Mouse (Mus musculus) testis, postnatal 10 days (tissue): ENCODE data around the gene Smurf2.
"Not testable (repeated sequence)": the region's sequence is repeated elsewhere in the genome, so short reads cannot be mapped to it uniquely, and the experiment has no call there.

Experiments
- DNase-seq: peaks from one replicate; pipeline ENCODE4 v3.0.0; 2021; ENCODE audit warnings: low spot score

The Smurf2 gene

DNA sequence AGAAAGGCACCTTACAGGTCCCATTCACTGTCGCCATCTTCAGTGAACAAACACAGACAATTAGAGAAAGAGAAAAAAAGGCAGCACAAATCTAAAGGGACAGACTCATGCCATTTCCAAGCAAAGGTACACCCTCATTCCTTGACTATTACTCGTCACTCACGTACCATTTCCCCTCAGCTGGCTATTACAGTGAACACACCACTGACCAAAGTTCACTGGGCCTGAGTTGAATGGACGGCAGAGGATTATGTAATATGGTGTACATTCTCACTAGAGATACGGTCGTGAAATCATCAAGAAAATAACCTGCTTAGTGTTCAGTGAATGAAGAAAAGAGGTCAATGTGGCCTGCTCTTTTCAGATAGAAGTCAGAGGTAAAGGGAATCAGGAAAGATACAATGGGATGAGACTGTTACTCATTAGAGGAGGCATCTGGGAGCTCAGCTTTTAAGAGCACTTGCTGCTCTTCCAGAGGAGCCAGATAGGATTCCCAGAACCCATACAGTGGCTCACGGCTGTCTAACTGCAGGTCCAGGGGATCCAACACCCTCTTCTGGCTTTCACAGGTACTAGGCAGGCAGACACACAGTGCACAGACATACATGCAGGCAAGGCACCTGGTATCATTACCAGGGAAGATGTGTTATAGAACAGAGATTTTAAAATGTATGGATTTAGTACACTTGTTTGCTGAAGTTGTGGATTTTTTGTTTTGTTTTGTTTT, 107.9 kb downstream of the Smurf2 start:
- DNase-seq, result no peak

DNA sequence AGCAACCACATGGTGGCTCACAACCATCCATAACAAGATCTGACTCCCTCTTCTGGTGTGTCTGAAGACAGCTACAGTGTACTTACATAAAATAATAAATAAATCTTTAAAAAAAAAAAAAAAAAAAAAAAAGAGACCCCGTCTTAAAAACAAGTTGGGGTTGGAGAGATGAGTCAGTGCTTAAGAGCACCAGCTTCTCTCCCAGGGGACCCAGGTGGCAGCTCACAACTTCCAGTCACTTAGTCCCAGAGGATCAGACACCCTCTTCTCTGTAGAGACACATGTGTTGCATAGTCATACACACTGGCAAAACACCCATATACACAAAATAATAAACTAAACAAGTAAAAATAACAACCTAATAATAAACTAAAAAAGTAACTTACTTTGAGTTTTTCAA, 113.1 kb downstream of the Smurf2 start:
- DNase-seq, result not testable (repeated sequence)

DNA sequence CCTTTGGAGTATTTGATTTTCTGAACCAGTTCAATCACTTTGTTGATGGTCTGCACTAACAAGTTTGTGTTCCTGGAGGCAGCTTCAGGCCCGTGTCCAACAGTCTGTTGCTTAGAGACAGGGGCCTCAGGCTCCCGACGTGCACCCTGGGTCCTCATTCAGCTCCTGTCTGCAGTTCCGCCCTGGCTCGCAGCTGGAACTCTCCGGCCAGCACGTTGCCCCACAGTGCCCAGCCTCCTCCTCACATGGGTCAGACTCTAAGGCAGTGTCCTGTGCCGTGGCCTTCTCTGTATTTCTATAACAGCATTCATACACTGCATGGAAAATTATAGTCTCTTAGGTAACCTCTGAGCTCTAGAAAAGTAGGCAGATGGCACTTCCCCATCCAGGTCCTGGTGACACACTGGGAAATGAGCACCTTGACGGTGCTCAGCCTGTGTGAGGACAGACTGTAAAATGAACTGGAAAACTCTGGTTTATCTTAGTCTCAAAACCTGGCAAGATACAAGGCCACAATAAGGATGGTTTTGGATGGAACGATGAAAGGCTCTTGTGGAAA, 118.4 kb downstream of the Smurf2 start:
- DNase-seq, result no peak

DNA sequence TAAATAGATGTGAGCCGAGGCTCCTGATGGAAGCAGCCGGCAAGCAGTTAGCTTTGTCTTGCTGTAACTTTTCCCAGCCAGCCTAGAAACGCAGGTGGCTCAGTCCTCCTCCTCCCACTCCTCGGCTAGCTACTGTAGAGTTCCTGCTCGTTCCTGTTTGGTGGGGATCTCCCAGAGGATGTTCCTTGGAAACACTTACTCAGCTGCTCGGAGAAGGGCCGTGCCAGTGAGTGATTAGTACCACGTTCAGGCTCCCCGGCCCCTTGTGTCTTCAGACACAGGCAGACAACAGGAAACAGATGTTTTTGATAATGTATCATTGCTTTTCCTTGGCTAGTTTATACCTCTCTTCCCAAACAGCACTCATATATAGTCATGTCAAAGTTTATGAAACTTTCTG, 124.8 kb downstream of the Smurf2 start:
- no peak for DNase-seq

DNA sequence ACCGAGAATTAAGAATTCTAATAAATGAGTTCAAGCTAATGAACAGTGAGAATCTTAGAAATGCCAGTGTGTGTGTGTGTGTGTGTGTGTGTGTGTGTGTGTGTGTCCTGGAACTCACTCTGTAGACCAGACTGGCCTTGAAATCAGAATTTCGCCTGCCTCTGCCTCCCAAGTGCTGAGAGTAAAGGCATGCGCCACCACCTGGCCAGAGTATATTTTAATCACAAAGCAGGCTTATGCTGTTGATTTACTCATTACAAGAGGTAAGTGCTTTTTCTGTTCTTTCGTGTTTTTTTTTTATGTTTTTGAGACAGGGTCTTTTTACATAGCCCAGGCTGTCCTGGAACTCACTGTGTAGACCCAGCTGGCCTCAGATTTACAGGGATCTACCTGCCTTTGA, 126.7 kb downstream of the Smurf2 start:
- DNase-seq, result no peak

DNA sequence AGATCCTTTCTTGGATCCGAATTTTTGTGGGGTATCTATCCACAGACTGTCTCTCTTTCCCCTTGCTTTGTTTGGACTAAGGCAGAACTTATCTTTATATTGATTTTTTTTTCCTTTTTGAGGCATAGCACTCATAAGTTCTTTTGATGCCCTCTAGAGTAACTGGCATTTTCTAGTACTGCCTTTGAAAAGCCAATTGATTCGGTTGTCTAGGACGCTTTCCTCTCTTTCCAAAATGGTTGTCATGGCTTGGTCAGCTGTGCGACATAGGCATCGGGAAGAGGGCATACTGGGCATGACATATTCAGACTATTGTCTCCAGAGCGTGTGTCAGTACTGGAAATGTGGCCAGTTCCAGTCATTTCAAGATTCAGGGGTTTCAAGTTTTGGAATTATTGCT, 130.9 kb downstream of the Smurf2 start:
- DNase-seq, result no peak

DNA sequence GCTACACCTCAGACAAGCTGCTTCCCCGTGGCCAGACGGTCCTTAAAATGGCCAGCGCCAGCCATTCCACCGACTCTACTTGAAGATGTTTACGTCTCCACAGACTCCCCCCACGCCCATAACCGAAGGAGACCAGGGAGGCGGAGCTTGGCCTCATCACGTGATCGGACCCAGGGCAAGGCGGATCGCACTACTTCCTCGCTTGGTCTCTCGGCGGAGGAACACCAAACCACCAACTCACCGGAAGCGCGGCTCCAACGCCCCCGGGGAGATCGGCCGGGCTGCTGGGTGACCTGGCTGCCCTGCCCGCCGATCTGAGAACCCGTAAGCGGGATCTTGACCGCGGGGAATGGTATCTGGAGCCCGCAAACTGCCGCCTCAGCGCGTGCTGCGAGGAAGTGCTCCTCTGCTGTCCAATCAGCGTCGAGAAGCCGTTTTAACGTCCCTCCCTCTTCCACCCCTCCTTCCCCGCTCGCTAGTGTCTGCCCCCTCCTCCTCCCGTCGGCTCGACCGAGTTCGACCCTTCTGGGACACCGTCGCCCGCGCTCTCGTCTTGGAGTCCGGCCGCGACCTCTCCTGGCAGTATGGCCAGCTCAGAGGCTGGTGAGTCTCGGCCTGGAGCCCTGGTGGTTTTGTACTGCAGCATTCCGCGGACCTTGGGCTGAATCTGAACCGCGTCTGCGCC, 131.6 kb downstream of the Smurf2 start, which contains the start of the genes Ddx5 and Cep95:
Gene Ddx5, minus strand, starts transcription at position 411 of the 685 bp plus-strand sequence.
Gene Cep95, plus strand, starts transcription at position 478 of the 685 bp plus-strand sequence.
- peak; percentile 99 for DNase-seq

DNA sequence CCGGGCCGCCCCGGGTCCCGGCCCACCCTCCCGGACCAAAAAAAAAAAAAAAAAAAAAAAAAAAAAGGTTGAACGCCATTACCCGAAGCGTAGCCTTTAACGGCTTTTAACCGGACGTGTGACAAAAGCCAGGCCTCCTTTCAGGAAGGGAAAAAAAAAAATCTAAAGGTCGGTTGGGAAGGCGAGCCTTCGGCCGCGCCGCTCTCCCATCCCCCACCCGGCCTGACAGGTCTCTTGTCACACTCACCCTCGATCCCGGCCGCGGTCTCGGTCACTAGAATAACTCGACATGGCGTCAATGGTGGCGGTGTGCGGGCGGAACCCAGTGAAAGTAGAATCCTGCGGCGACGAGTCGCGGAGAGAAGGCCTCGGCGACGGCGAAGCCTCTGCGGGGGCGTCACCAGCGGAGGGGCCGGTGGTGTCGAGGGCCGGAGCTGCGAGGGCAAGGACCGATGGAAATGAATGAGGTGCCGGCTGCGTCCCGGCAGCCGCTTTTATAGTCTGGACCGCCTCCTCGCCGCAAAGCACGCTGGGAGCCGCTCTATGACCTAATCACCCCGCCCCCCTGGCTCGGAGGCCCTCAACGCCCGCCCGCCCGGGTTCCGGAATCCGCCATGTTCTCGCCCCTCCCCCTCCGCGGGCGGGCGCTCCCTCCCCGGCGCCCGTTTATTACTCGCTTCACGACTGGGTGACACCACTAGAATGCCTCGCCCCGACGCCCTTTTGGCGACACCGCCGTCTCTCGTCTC, 132.3 kb downstream of the Smurf2 start:
- peak; percentile 100 for DNase-seq

DNA sequence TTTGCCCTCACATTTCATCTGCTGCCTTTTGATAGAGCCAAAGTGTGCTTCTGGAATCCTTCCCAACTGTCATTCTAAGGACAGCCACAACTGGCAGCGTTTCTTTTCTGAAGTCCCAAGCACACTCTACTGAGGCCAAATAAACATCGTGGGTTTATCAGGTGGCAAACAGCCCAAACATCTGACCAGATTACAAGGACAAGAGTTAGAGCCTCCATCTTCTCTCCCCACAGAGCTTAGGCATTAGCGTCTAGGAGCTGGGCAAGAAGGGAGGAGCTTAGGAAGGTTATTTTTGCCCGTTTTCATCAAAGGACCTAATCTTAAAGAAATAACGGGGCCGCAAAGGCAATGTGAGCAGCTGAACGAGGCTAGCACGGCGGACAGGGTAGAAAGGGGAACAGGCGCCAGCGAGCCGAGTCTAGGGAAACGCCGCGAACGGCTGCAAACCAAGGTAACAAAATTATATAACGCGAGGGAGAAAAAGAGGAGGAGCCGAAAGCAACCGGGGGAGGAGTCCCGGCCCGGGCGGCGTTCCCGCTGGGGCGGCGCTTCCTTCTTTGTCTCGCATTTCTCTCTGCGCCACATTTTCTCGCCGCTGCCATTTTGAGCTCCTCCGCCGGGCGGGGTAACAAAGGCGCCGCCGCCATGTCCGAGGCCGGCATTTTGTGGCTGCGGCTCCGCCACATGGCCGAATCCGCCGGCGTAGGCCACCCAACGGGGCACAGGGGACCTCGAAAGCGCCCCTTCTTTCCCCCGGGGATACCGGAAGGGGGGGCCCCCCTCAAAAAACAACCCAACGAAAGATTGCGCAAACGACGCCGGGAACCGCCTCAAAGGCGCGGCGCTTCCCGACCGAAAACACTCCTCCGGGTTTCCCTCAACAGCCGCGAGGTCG, 133.1 kb downstream of the Smurf2 start:
- peak; percentile 94 for DNase-seq

DNA sequence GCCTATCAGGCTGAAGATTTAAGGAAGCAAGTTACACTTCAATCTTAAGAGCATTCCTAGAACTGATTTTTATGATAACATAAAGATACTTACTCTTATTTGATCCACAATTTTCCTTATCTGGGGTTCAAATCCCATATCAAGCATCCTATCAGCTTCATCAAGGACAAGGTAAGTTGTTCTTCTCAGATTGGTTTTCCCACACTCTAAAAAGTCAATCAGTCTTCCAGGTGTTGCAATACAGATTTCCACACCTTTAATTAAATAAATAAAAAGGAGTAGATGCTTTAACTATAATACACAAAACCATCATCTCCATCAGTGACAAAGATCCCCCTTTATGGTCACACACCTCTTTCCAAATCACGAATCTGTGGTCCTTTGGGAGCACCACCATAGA, 135.5 kb downstream of the Smurf2 start:
- DNase-seq, result no peak

DNA sequence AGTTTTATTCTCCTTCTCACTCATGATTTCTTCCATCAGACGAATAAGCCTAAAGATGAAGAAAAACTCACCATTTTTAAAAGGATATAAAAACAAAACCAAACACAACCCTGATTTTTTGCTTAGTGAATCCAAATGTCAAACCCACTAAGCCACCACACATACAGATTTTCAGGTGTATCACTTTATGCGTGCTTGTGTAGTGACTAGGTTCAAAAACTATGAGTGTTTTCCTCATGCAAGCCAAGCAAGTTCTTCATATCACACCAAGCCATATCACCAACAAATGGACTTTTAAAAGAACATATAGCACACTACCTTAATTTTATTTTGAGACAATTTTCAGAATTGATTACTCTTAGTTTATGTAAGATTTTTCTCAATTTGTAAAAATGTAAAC, 136.0 kb downstream of the Smurf2 start:
- DNase-seq, result no peak

DNA sequence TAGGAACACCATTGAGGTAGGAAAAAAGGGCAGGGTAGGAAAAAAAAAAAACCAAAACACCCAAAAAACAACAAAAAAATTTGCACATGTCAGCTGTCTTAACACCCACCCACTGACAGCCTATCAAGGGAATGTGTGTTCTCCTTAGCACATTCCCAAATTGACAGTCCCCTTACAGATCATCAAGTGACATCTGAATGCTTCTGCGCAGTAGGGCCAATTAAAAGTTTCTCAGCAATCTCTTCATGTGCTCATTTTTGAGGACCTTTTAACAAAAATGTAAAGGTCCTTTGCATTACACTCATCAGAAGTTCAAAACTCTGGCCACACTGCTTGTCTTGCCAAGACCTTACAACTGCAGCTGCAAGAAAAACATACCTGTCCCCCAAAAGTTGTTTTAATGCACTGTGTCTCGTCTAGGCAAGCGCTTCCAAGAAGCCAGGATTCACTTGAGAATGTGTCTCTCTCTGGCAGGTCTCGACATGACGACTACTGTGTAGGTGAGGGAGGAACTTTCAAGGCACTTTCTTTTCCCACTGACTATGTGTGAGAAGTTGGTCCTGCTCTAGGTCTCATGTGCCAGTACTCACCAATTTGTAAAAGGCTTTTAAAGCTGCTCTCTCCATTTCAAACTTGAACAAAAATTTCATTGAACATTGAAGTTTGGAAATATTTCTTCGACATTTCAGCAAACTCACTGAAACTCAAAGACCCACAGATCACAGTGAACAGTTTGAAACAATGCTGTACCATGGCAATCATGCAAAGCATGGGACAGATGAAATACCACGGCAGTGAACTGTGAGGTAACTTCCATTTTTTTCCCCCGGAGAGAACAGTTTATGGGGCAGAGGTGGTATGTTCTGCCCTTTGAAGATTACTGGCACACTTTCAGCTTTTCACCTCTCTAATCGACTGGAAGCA, 137.4 kb downstream of the Smurf2 start:
- DNase-seq, result no peak

DNA sequence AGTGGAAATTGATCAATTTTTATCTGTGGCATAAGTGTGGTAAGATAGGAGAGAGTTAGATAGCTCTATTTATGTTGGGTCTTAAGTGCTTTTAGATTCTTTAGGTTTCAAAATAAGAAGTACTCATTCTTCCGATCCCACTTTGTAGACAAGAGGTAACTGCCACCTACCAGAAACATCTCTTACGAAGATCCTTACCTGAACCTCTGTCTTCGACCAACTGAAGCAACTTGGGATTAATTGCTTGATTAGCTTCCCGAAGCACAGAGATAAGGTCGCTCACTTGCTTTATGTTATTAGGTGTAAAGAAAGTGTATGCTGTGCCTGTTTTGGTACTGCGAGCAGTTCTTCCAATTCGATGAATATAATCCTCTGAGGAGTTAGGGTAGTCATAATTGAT, 138.2 kb downstream of the Smurf2 start:
- not testable (repeated sequence) for DNase-seq

DNA sequence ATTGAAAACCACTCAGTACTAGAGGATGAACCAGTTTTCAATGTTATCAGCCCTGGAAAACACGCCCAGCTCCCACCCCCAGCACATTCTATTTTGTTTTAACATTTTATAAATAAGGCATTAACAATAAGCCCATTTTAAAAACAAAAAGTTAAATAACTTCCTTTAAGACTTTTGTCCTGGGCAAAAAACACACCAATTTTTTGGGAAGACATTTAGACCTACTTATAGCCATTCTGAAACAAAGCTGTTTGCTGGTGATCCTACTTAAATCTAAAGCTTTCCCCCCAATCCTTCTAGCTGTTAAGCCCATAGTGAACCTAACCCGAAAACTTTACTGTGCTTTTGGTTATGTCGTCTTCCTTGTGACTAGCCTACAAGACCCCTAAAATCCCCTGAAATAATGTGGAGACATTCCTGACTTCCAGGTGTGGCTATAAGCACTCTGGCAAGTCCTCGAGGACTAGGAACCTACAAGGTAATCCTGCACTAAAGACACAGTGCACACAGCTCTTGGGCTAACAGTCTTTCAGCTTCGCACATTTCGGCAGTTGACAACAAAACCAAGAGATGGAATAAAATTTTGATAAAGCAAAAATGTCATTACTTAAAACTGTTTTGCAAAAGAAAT, 139.8 kb downstream of the Smurf2 start:
- no peak for DNase-seq

DNA sequence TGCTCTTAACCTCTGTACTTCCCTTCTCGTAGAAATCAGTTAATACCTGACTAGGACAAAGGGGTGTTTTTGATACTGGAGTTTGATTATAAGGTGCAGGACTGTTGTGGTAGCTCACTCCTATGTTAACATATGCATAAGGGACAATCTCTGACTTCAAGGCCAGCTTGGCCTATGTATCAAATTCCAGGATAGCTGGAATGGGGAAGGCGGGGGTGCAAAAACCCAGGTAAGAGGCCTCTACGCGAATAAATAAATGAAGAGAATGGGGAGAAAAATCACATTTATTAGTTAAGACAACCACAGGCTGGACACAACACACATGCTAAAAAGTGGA, 140.5 kb downstream of the Smurf2 start:
- no peak for DNase-seq

DNA sequence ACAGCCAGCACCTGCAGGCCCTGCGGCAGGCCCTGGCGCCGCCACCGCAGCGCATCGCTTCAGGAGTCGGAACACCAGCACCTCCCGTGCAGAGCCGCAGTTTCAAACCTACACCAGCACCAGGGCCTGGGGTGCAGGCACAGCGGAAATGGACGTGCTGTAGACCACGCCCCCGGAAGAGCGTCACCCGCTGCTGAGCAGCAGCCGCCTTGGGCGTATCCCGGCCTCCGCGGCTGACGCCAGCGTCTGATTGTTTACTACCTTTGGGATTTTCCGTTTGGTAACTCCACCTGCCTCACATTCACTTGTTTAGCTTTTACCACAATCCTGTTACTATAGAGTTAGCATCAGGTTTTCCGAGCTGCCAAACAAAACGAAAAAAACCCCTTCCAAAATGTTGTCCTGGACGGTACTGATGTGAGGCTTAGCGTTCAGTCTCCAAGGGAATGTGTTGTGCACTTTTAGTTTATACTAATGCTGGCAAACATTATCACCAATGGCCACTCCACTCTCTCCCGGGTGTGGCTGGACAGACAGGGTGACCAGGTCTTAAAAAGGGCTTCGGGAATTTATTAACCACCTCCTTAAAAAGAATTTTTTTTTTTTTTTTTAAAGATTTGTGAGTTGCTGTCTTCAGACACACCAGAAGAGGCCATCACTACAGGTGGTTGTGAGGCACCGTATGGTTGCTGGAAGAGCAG, 141.0 kb downstream of the Smurf2 start, which contains the start of gene Polg2:
Gene Polg2, minus strand, starts transcription at position 150 of the 701 bp plus-strand sequence.
- peak; percentile 91 for DNase-seq

DNA sequence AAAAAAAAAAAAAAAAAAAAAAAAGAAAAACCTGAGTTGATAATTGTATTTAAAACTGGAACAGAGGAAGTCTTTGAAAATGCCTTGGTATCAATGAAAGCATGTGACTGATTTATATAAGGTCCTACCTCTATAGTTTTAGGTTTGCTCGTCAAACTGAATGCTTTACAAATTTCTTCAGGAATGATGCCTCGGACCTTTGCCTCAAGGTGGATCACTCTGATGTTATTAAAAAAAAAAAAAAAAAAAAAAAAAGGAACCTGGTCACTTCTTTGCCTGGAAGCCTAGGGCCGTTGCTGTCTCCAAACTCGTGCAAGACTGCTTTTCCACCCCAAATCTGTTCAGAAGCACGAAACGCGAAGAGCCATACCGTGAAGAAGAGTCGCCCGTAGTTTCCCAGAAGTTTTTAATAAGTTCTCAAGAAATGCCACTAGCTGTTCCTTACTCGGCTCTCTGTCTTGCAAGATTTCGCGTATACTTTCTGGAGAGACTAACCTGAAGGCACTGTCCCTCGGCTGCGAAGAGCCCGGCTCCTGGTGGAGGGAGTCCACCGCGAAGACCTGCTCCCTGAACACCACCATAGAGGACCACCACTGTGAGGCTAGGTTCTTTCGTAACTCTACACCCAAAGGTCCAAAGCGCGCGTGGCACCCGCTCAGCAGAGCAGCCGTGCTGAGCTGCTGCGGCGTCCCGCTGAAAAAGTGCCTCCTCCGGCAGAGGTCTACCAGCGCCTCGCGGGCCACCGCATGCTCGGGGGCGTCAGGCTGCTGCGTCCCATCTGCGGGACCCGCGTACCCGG, 141.7 kb downstream of the Smurf2 start:
- DNase-seq, result no peak

DNA sequence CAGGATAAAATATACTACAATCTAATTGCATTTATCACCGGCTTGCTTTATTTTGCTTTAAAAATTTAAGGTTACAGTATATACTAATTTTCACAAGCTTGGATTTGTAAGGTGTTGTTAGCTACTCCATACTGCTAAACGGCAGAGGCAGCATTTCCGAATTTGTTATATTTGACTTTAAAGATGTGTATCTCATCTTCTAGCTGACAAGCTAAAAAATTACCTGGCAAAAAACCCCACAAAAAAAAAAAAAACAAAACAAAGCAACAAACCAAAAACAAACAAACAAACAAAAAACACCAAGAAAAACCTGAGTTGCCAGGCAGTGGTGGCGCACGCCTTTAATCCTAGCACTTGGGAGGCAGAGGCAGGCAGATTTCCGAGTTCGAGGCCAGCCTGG, 142.4 kb downstream of the Smurf2 start:
- DNase-seq, result no peak
